Mouse (Mus musculus): ENCODE data around the gene Prdx6b.

- TF ChIP-seq GATA1 (IDR thresholded peaks at IDR 0.05; ENCODE audit: borderline replicate concordance, low read length) (no peak), FLI1 (IDR thresholded peaks at IDR 0.05; ENCODE audit: low read length) (no peak)
Measured at GRCm38 (mm10) chr2:80286397-80286796, 5.9 kb upstream of the Prdx6b start.

Measured in megakaryocyte, embryonic 14.5 days (primary cell).